ENCODE assay signal across 25 mouse cellular contexts in genomic region chr6:50432491-50432890, GRCm38 (mm10). TPM values are rescaled to one million over a fixed set of nuclear protein-coding genes. Genes with fewer than 3 reads are reported as not detected.
DNase-seq lines count a peak whose midpoint lies in the region; ATAC-seq and TF ChIP-seq lines count a peak whose summit lies in the region.
"Had no signal": no experiment of that assay in that cellular context is flagged by ENCODE, and none has a peak within 500 bp of the region (broad histone marks: within the 10 kb centered on the region; RNA-seq: fewer than 3 reads in every experiment).

No protein-coding gene starts in this region.

- ATAC-seq in heart, postnatal 0 days (ENCODE audit: insufficient read depth, low read depth) = no peak
- ATAC-seq in heart, embryonic 12.5 days (ENCODE audit: insufficient number of reproducible peaks, low FRiP score) = no peak
- 0 out of 2 replicates have a peak, but pooled peaks have one; percentile 14 for ATAC-seq in midbrain, embryonic 15.5 days (replicated peaks)
- ATAC-seq in midbrain, embryonic 16.5 days = no peak
- ATAC-seq in kidney, embryonic 14.5 days (ENCODE audit: low FRiP score, low TSS enrichment) = no peak
- ATAC-seq: CD4-positive, CD25-positive, alpha-beta regulatory T cell, adult 4 months; inflammation-experienced regulatory T-cells, adult 6 months had no signal

- peak; percentile 19 to 42 for DNase-seq in cerebellum, postnatal 14 days
- DNase-seq in cerebellum, adult 11-12 months = no peak
- DNase-seq in heart, postnatal 0 days (ENCODE audit: low spot score) = no peak
- DNase-seq: adrenal gland, postnatal 25 days; gastrocnemius, postnatal 36 days; heart, adult 2 months; heart, postnatal 4 days; kidney, adult 2 months; kidney, postnatal 10 days; liver; lung, postnatal 36 days; right cerebral cortex, adult 18-20 months; right cerebral cortex, postnatal 4 days; thymus, postnatal 14 days had no signal

- TF ChIP-seq EP300 in heart, postnatal 0 days (IDR thresholded peaks at IDR 0.05; ENCODE audit: low read depth) = no peak

- H3K4me2 ChIP-seq in heart, postnatal 0 days (ENCODE audit: low read depth, low read length) = peak overlapping the region; percentile 25; the same call in 1 of the 2 replicates
- H3K4me2 ChIP-seq in heart, embryonic 12.5 days = no peak overlapping the region
- H3K4me2 ChIP-seq in midbrain, embryonic 15.5 days = no peak overlapping the region
- no peak overlapping the region for H3K4me2 ChIP-seq in midbrain, embryonic 16.5 days (ENCODE audit: low read length)
- H3K4me2 ChIP-seq in kidney, embryonic 14.5 days (replicated peaks; ENCODE audit: low read depth, low read length) = no peak overlapping the region
- H3K4me2 ChIP-seq: liver, embryonic 15.5 days; lung, embryonic 15.5 days; neural tube, embryonic 12.5 days had no signal

- H3K36me3 ChIP-seq in heart, postnatal 0 days (replicated peaks; ENCODE audit: control insufficient read depth, insufficient read depth, low read length) = no peaks in the 10 kb centered on the region
- H3K36me3 ChIP-seq in heart, embryonic 12.5 days = peaks cover 3% of the 10 kb centered on the region; the same call in 1 of the 2 replicates
- no peaks in the 10 kb centered on the region for H3K36me3 ChIP-seq in midbrain, embryonic 15.5 days (replicated peaks)
- H3K36me3 ChIP-seq in midbrain, embryonic 16.5 days (ENCODE audit: control insufficient read depth, insufficient read depth, low read length) = no peaks in the 10 kb centered on the region
- no peaks in the 10 kb centered on the region for H3K36me3 ChIP-seq in kidney, embryonic 14.5 days (ENCODE audit: control insufficient read depth, insufficient read depth, low read length)
- H3K36me3 ChIP-seq: limb, embryonic 10.5 days; liver, embryonic 15.5 days; lung, embryonic 15.5 days; neural tube, embryonic 12.5 days had no signal

- TF ChIP-seq CTCF in heart, postnatal 0 days (IDR thresholded peaks at IDR 0.05; ENCODE audit: low read depth) = no peak

- H3K4me3 ChIP-seq in heart, postnatal 0 days (ENCODE audit: low read depth, low read length) = no peak overlapping the region
- no peak overlapping the region for H3K4me3 ChIP-seq in heart, embryonic 12.5 days
- H3K4me3 ChIP-seq in midbrain, embryonic 15.5 days = no peak overlapping the region
- H3K4me3 ChIP-seq in midbrain, embryonic 16.5 days (ENCODE audit: low read depth, low read length) = no peak overlapping the region
- H3K4me3 ChIP-seq in kidney, embryonic 14.5 days (ENCODE audit: low read length) = no peak overlapping the region
- H3K4me3 ChIP-seq: heart, adult 2 months; limb, embryonic 10.5 days; liver, embryonic 15.5 days; lung, embryonic 15.5 days; megakaryocyte, embryonic 14.5 days; neural tube, embryonic 12.5 days had no signal

- WGBS in heart, postnatal 0 days = 37% methylated on average over 5 of the region's 5 CpGs
- WGBS in heart, embryonic 12.5 days = 64% methylated on average over 5 of the region's 5 CpGs
- 32% methylated on average over 5 of the region's 5 CpGs for WGBS in midbrain, embryonic 15.5 days
- WGBS in midbrain, embryonic 16.5 days = 32% methylated on average over 5 of the region's 5 CpGs
- WGBS in kidney, embryonic 14.5 days = 78% methylated on average over 5 of the region's 5 CpGs

- no peaks in the 10 kb centered on the region; the same call in 1 of the 2 replicates for H3K9me3 ChIP-seq in heart, postnatal 0 days (replicated peaks; ENCODE audit: control insufficient read depth, low read length)
- no peaks in the 10 kb centered on the region for H3K9me3 ChIP-seq in heart, embryonic 12.5 days (replicated peaks)
- no peaks in the 10 kb centered on the region for H3K9me3 ChIP-seq in midbrain, embryonic 15.5 days
- H3K9me3 ChIP-seq in midbrain, embryonic 16.5 days (replicated peaks; ENCODE audit: control insufficient read depth, low read length, poor library complexity, severe bottlenecking) = no peaks in the 10 kb centered on the region
- no peaks in the 10 kb centered on the region for H3K9me3 ChIP-seq in kidney, embryonic 14.5 days (ENCODE audit: control insufficient read depth, low read length)
- H3K9me3 ChIP-seq: limb, embryonic 10.5 days; liver, embryonic 15.5 days; lung, embryonic 15.5 days; megakaryocyte, embryonic 14.5 days; neural tube, embryonic 12.5 days had no signal

- no peaks in the 10 kb centered on the region for H3K27me3 ChIP-seq in heart, postnatal 0 days (ENCODE audit: control insufficient read depth, insufficient read depth, low read length)
- no peaks in the 10 kb centered on the region for H3K27me3 ChIP-seq in heart, embryonic 12.5 days (replicated peaks)
- H3K27me3 ChIP-seq in midbrain, embryonic 15.5 days (replicated peaks) = no peaks in the 10 kb centered on the region
- no peaks in the 10 kb centered on the region for H3K27me3 ChIP-seq in midbrain, embryonic 16.5 days (ENCODE audit: control insufficient read depth, insufficient read depth, low read depth, low read length)
- no peaks in the 10 kb centered on the region for H3K27me3 ChIP-seq in kidney, embryonic 14.5 days (ENCODE audit: control insufficient read depth, insufficient read depth, low read length)
- H3K27me3 ChIP-seq: liver, embryonic 15.5 days; lung, embryonic 15.5 days; megakaryocyte, embryonic 14.5 days; neural tube, embryonic 12.5 days had no signal

- no peak overlapping the region for H3K9ac ChIP-seq in heart, postnatal 0 days (replicated peaks; ENCODE audit: low read depth, low read length)
- no peak overlapping the region for H3K9ac ChIP-seq in heart, embryonic 12.5 days
- H3K9ac ChIP-seq in midbrain, embryonic 15.5 days = no peak overlapping the region
- no peak overlapping the region for H3K9ac ChIP-seq in midbrain, embryonic 16.5 days (ENCODE audit: low read depth, low read length)
- H3K9ac ChIP-seq in kidney, embryonic 14.5 days (ENCODE audit: low read depth, low read length) = no peak overlapping the region
- H3K9ac ChIP-seq: liver, embryonic 15.5 days; lung, embryonic 15.5 days; neural tube, embryonic 12.5 days had no signal

- peaks cover 16% of the 10 kb centered on the region for H3K4me1 ChIP-seq in heart, postnatal 0 days (ENCODE audit: control insufficient read depth, insufficient read depth)
- no peaks in the 10 kb centered on the region for H3K4me1 ChIP-seq in heart, embryonic 12.5 days (replicated peaks)
- H3K4me1 ChIP-seq in midbrain, embryonic 15.5 days = 0 out of 2 replicates have a peak, but pooled peaks cover 6% of the 10 kb centered on the region
- no peaks in the 10 kb centered on the region; the same call in 1 of the 2 replicates for H3K4me1 ChIP-seq in midbrain, embryonic 16.5 days (ENCODE audit: control insufficient read depth, insufficient read depth, low read length)
- H3K4me1 ChIP-seq in kidney, embryonic 14.5 days (ENCODE audit: control insufficient read depth, insufficient read depth, low read length) = no peaks in the 10 kb centered on the region
- H3K4me1 ChIP-seq: limb, embryonic 10.5 days; liver, embryonic 15.5 days; lung, embryonic 15.5 days; neural tube, embryonic 12.5 days had no signal

- H3K27ac ChIP-seq in heart, postnatal 0 days (ENCODE audit: low read depth) = no peak overlapping the region; the same call in 1 of the 2 replicates
- H3K27ac ChIP-seq in heart, embryonic 12.5 days (ENCODE audit: poor library complexity, severe bottlenecking) = no peak overlapping the region
- H3K27ac ChIP-seq in midbrain, embryonic 15.5 days = 0 out of 2 replicates have a peak overlapping the region, but pooled peaks have one; percentile 3
- H3K27ac ChIP-seq in midbrain, embryonic 16.5 days (ENCODE audit: low read length) = no peak overlapping the region
- no peak overlapping the region for H3K27ac ChIP-seq in kidney, embryonic 14.5 days (ENCODE audit: low read depth, low read length)
- H3K27ac ChIP-seq: limb, embryonic 10.5 days; liver, embryonic 15.5 days; lung, embryonic 15.5 days; neural tube, embryonic 12.5 days had no signal

RNA-seq across cellular contexts. Expression of gene Osbpl3, which starts 23.5 kb away (rescaled TPM):
- total RNA-seq in heart, postnatal 0 days (2014; rRNA removed; ENCODE audit: low replicate concordance) = 20.9 and 25.9 TPM in 2 replicates
- polyA plus RNA-seq in heart, postnatal 0 days (2015; fragmentation: Nextera tagmentation; extraction: Ambion mirVana) = 13.3 and 13.9 TPM in 2 replicates
- 15.5 and 18.5 TPM in 2 replicates for polyA plus RNA-seq in heart, embryonic 12.5 days (2016; fragmentation: Nextera tagmentation; extraction: Ambion mirVana)
- 5.6 and 6.2 TPM in 2 replicates for polyA plus RNA-seq in midbrain, embryonic 15.5 days (2015; fragmentation: Nextera tagmentation; extraction: Ambion mirVana)
- polyA plus RNA-seq in midbrain, embryonic 16.5 days (2015; fragmentation: Nextera tagmentation; extraction: Ambion mirVana) = 6.0 and 7.2 TPM in 2 replicates
- polyA plus RNA-seq in kidney, embryonic 14.5 days (2014; fragmentation: Nextera tagmentation; extraction: Ambion mirVana) = 11.4 and 17.0 TPM in 2 replicates

Comparison
In these comparisons a context has a peak if more than half of its experiments do, and no peak if none do; other contexts are left out.
1. DNase-seq: peak in cerebellum, postnatal 14 days (2 of 2); none in cerebellum, adult 11-12 months (single experiment) and heart, postnatal 0 days (single experiment).